Mouse (Mus musculus) kidney, adult 11 months (tissue): Measurements from ENCODE around the gene Lyzl4.

Source experiments
- DNase-seq: peaks from one replicate; pipeline ENCODE4 v3.0.0; 2022

The Lyzl4 gene

DNA sequence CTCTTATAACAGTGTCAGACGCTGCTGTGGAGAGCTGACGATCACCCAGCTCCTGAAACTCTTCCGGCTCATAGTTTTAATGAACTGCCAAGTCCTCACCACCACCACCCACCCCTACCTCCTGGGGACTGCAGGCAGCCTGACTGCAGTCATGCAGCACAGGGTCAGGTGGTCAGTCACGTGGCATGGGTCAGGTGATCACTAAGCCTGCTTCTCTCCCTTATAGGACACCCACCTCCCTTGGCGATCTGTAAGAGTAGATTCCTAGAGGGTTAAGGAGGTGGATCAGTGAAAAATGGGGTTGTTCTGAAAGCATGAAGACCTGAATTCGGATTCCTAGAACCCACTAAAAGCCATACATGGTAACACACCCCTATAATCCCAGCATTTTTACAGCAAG, 42.3 kb downstream of the Lyzl4 start:
- DNase-seq: peak; percentile 47

DNA sequence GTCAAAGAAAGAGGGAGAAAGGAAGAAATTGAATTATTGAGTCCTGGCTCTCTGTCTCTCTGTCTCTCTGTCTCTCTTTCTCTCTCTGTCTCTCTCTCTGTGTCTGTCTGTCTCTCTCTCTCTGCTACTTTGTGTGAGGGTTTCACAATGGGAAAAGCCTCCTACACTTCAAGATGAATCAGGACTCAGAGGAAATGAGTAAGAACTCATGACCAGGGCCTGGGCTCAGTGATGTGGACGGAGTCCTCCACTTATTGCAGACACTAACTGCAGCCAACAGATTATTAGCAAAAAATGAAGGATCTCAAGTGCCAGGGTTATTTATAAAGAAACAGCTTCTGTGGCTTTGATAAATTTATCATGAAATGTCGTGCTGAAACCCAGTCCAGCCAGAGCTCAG, 43.8 kb downstream of the Lyzl4 start:
- DNase-seq: no peak

DNA sequence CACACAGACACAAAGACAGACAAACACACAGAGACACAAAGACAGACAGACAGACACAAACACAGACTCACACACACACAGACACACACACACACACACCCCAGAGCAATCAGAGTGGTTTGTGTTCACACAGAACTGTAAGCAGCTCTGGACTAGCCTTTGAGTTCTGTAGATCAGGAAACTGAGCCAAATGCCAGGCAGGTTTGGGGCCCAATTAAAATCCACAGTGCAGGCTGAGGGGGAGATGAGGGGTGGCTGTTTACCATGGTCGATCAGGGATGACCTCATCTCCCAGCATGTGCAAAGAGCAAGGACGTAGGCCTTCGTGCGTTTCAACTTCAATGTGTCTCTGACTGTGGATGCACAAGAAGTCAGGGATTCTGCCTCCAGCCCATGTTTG, 47.1 kb downstream of the Lyzl4 start:
- no peak for DNase-seq

DNA sequence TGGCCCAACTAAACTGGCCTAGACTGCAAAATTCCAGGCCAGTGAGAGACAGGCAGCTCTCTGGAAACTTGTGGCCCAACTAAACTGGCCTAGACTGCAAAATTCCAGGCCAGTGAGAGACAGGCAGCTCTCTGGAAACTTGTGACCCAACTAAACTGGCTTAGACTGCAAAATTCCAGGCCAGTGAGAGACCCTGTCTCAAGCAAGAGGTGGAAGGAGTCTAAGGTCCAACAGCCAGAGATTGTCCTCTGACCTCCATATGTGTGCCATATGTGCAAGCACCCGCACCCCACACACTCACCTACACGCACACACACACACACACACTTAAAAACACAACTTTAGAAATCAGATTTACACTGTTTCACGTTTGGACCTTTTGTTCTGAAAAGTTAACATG, 48.1 kb downstream of the Lyzl4 start:
- peak; percentile 10 for DNase-seq

DNA sequence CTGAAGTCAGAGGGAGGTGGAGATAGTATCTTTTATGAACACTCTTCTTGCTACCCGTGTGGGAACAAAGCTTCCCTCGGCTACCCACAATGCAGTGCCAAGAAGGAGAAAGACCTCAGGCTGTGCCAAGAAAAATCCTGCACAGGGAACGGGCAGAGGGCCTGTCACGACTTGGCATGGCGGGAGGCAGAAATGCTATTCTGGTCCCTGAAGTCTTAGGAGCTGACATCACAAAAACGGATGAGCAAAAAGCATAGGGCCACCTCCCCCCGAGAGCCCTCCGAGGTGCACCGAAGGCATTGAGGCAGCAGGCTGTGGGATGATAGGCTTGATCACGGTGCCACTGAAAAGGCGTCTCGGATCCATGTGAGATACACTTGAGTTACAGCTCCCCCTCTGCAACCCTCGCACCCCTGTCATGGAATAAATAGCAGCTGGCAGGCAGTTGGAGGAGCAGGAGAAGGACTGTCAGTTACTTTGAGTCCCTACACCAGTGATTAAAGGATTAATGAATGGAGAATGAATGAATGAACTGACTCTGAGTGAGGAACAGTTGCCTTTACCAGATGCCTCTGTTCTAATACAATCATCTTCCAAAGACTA, 48.8 kb downstream of the Lyzl4 start:
- no peak for DNase-seq

DNA sequence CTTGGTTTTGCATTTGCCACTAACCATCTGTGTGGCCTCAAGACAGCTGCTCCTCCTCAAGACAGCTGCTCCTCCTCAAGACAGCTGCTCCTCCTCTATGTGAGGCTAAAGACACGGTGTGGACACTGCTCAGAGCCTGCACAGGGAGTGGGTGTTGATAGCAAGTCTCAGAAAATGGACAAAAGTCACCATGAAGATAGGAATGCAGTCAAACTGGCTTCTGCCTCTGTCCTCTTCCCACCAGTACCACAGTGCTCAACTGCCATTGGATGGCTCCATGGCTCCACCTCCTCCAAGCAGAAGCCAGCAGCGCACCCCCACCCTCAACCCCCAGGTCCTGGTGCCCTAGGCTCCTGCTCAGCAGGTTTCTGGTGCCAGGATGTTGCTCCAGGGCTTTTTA, 52.4 kb downstream of the Lyzl4 start:
- DNase-seq: no peak

DNA sequence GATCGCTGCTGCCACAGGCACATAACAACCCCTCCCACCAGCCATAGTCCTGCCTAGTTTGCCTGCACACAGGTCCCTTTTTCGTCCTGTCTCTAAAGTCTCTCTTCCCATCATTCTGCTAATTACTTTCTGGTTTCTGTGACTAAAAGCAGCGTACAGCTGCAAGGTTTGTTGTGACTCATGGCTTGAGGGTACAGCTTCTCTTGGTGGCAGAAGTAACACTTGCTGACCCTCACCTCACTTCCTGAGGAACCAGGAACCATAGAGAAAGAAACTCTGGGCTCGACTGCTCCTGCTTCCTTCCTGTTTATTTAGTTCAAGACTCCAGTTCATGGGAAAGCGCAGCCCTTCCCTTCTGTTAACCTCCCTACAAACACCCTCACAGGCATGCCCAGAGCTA, 67.5 kb downstream of the Lyzl4 start:
- no peak for DNase-seq

DNA sequence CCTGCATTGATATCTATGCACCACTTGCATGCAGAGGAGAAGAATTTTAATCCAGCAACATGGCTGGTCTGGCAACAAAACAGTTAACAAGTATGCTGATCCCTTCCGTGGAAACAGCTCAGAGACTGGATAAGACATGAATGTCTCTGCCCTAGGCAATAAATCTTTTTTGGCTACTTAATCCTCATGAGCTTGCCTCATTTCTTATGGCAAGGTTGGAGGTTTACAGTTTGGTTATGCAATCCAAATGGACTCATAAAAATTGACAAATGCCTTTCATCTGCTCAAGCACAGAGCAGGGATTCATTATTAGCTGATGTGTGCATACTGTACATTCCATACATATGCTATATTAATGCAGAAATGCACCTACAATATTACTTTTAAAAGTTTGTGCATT, 73.4 kb downstream of the Lyzl4 start:
- no peak for DNase-seq

DNA sequence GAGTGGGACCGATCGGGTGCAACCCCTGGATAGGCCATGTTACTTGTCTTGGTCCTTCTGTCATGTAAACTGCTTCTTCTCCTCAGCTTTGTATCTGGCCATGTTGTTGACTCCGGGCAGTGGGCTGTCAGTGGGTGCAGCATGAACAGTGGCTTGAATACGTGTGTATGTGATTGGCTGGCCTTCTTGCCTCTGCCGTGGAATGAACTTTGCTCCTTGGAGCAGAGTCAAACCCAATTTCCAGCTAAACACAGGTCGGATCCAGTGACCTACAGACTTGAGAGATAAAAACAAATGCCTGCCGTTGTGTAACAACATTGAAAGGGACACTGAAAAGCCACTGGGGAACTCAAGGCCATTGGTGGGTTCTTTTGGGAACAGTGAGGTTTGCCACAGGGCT, 75.5 kb downstream of the Lyzl4 start:
- DNase-seq: peak; percentile 60

DNA sequence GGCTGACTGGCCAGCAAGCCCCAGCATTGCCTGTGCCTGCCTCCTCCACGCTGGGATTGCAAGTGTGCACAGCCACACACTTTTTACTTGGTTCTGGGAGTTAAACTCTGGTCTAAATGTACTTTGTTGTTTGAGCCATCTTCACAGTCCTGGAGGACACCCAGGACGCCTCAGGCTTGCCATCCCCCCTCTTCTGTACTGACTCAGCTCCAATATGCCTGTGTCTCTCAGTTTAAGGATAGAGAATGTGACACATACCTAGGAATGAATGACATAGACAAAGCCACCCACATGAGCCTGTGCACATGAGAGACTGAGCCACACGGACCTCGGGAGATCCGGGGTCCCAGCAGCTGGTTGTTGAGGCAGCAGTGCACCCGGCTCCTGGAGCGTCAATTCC, 78.6 kb downstream of the Lyzl4 start:
- no peak for DNase-seq

DNA sequence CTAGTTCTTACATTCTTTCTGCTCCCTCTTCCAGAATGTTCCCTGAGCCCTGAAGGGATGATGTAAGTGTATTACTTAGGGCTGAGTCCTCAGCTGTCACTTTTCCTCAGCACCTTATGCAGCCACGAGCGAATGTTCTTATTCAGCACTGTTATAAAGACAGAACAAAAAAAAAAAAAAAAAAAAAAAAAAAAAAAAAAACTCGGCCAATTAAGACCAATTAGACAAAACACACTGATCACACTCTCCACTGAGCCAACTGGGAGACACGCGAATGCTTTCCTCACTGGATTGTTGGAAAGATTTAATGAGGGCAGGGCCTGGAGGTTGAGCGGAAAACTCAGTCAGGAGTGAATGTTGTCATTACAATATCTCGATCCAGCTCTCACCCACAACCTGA, 81.4 kb downstream of the Lyzl4 start:
- DNase-seq: no peak

DNA sequence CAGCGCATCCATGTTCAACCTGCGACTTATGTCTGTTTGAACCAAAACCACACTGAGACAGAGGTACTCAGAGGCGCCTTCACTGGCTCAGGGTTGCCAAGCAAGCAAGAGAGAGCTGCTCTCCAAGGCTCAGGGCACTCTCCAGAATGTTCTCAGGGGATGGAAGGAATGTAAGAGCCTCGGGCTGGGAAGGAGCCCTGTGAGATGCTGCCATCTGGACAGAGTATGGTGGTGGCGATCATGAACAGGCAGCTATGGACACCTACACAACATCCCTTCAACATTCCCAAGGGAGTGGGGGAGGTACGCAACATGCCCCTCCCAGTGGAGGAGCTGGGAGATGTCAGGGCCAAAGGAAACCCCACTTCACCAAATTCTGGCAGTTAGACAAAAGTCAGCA, 83.7 kb downstream of the Lyzl4 start:
- DNase-seq: no peak

DNA sequence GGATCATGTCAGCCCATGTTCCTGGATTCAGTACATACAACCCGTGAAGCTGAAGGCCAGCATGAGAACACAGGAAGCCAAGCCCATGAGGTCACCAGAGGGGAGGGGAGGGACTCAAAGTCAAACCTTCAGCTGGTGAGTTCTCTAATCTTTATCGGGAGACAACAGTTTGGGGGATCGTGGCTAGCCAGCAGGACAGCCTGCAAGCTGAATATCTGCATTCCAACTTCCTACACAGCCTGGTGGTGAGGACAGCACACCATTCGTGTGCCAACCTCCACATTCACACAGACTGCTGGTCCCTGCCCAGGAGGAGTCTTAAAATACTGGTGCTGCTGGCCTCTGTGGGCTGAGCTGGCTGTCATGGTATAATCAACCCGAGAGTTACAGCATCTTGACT, 85.0 kb downstream of the Lyzl4 start:
- no peak for DNase-seq

DNA sequence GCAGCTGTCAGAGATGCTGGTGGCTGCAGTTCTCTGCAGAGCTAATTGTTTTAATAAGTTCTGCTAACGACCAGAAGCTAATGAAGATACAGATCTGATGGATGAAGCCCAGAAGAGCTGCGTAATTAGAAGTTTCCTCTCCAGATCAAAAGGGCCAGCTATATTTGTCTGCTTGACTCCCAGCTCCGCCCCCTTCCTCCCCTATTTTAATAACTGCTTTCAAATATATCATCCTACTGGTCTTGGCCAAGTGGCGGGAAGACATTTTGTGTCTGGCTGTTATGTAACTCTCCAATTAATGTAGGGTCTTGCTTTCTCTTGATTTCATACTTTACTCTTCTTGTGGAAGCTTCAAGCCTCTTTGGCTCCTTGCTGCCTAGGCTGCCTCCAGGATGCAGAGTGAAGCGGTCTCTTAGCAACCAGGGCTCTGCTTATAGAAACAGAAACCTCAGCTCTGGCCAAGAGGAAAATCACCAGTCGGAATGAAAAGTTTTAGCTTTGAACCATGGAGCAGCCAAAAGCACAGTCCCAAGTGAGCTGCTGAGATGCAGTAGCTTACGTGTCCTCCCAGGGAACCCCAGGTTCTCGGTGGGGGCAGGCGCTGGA, 86.4 kb downstream of the Lyzl4 start:
- DNase-seq: peak; percentile 9

DNA sequence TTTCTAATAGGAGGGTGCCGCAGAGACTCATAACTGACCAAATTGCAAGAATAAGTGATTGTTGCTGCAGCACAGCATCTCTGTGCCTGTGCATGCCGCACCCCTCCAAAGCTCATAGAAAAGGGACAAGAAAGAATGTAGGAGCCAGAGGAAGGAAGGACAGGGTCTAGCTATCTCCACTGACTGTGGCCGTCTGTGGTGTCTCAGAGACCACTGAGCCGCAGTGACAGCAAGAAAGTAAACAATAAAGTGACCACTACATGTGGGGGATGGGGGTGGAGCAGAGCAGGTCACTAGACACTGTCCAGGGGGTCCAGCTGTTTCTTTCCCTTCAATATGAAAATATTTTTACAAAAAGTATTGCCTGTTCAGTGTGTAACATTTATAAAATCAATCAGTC, 88.3 kb downstream of the Lyzl4 start:
- DNase-seq: no peak

DNA sequence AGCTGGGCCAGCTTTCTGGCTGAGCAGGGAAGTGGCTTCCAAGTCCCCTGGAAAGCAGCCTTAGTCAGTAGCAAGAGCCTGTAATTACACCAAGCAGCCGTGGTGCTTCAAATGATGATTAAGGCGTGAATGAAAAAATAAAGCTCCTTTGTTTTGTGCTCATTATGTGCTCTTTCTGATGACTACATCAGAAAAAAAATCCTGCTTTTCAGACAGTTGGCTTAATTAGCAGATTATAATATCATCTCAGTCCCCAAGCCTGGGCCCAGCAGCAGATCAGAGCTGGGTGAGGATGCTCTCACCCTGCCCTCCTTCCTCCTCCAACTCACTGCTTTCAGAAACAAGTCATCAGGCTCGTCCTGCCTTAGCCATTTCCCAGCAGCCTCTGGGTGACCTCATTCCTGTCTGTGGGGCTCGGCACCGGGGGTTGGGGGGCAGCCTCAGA, 91.5 kb downstream of the Lyzl4 start:
- DNase-seq: no peak

DNA sequence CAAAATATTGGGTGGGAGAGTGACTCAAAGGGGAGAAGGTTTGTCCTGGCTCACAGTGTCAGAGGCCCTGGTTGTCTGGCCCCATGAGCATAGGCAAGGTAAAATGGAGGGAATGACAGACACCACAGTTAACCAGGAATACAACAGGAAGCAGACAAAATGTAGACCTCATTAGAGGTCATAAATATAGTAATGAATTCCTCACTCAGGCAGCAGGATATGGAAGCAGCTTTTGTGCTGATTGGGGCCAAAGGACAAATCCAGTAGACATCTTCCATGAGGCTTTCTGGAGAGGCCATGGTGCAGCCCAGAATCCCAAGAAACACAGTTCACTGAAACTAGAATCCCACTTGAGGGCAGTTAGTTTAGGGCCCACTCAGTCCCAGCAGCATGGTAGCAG, 92.5 kb downstream of the Lyzl4 start:
- no peak for DNase-seq

DNA sequence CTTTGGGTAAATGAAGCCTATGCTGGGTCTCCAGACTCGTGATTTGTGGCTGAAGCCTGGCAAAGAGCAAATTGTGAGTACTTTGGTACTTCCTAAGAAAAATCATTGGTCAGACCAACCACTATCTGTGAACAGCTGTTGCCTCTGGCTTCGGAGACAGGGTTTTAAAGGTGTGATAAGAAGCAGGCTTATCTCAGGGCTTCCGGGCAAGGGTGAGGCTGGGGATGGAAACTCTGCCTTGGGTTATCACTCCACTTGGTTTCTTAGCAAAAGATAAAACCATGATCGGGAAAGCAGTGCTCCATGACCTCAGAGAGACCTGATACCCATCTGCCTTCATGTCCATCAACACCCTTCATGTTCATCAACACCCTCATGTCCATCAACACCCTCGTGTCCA, 92.9 kb downstream of the Lyzl4 start:
- no peak for DNase-seq

DNA sequence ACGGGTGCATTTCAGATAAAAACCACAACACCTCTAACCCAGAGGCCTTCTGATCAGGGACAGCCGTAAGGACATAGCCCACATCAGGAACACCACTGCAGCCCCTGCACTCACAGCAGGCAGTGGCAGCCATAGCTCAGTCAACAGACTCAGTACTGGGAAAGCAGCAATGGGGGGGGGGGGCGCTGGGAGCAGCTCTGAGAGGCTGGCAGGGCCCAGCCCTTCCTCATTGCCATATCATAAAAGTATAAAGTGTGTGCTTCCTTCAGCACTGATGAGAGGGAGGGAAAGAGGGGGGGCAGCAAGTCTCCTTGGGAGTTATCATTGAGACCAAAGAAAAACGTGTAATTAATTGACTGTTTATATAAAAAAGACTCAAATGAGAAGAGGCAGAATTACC, 94.5 kb downstream of the Lyzl4 start:
- no peak for DNase-seq

DNA sequence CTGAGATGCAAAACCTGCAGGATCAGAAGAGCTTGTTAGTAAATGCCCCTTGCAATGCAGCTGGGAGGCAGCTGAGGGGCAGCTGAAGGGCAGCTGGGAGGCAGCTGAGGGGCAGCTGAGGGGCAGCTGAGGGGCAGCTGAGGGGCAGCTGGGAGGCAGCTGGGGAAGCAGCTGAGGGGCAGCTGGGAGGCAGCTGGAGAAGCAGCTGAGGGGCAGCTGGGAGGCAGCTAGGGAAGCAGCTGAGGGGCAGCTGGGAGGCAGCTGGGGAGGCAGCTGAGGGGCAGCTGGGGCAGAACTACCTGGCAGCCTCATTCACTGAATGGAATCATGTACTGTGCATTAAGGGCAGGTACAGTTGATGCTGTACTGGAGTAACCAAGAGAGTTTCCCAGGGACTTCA, 100.4 kb downstream of the Lyzl4 start:
- DNase-seq: no peak

DNA sequence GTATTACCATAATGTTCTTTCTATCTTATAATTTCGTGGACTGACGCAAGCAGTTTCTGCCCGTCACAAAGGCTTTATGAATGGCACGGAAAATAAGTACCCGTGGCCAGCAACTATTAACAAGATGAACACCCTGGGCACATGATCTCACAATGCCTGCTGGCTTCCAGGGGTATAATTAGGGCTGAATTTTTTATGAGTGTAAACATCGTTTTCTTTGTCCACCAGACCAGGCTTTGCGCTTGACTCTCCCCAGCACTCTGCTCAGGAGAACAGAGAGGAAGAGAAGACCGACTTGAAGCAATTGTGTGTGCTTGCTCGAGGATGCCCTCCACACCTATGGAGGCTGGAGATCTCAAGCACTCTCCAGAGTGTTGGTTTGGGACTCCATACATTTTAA, 109.3 kb downstream of the Lyzl4 start:
- DNase-seq: no peak

DNA sequence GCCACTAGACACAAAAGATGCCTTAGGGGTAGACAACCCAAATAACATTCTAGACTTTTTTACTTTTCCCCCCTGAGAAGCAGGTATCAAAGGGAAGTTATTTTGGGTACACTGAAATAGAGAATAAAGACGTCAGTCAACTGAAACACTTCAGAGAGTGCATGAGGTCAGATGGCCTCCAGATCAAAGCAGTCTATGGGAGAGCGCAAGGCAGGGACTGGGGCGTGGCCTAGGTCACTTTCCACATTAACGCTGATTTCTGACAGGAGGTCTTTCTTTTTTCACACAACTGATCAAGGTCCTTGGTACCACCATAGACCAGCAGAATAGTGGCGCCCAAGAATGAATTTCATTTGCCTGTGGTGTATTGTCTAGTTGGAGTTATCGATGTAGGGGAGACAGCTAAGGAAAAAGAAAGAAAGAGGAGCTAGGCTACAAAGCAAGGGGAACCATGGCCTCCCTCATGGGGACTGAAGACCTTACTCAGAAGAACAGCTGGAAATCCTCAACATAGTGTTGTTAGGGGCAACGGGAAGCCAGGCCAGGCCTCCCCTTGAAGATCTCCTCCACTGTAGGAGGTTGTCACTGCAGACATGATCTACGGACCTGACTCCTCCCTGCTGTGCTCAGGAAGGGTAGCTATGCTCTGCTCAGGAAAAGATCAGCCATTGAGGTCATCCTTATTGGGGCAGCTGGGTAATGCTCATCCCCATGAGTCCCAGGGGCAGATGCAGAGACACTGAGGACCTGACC, 113.1 kb downstream of the Lyzl4 start:
- no peak for DNase-seq
